Mouse (Mus musculus) ovary, adult 18-20 months (tissue): ENCODE measurements around the gene Mxra7.
A peak's percentile ranks its signal among the peaks of the same experiment; 100 is the strongest.
"Not testable (repeated sequence)": the region's sequence is repeated elsewhere in the genome, so short reads cannot be mapped to it uniquely, and the experiment has no call there.

Experiments used
- DNase-seq: peaks from one replicate; pipeline ENCODE4 v3.0.0; 2022; ENCODE audit warnings: low spot score, mixed read lengths

Gene Mxra7

DNA sequence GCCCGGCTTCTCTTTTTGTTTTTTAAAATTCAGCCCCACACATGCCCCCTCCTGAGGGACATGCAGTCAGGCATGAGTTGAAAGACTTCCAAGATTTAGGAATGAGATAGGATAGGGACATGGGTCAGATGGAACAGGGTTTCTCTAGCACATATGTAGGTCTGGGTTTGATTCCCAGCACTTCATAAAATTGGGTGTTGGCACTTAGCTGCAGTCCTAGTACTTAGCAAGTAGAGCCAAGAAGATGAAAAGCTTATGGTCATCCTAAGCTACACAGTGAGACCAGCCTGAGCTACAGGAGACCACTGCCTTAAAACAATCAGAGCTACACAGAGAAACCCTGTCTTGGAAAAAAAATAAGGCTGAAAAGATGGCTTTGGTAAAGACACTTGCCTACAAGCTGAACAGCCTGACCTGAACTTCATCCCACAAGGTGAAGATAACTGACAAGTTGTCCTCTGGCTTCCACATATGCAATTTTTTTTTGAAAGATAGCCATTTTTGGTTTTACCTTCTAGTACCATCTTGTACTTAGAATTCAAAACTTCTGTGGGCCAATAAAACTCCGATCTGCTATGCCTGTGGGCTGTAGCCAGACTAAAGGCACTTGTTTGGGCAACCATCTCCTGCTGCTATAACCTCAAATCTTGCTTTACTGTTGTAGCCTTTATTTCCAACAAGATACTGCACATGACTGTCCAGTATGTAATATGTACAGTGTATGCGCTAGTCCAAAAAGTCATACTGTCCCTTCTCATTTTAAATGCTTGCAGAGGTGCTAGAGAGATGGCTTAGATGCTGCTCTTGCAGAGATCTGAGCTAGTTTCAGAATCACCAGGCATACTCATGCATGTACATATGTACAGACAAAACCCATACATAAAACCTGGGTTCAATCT is 19.6 kb upstream of the Mxra7 start:
- no peak for DNase-seq

DNA sequence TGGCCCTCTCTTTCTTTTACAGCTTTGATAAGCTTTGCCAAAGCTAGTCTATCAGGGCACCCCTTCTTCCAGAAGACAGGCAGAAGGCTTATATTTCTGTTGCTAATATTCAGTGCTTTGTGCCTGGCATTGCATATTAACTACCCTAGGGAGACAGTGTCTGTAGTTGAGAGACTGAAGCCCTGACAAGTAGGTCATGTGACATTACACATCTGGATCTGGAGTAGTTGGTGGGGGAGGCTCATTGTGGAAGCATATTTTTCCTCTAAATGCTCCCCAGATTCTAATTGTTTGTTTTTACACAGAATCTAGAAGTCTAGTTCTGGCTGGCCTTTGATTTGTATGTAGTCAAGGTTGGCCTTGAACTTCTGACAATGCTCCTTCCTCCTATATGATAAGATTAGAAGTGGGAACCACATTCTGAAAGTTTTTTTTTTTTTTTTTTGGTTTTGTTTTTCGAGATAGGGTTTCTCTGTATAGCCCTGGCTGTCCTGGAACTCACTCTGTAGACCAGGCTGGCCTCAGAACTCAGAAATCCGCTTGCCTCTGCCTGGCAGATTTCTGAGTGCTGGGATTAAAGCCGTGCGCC is 18.8 kb upstream of the Mxra7 start:
- DNase-seq = no peak

DNA sequence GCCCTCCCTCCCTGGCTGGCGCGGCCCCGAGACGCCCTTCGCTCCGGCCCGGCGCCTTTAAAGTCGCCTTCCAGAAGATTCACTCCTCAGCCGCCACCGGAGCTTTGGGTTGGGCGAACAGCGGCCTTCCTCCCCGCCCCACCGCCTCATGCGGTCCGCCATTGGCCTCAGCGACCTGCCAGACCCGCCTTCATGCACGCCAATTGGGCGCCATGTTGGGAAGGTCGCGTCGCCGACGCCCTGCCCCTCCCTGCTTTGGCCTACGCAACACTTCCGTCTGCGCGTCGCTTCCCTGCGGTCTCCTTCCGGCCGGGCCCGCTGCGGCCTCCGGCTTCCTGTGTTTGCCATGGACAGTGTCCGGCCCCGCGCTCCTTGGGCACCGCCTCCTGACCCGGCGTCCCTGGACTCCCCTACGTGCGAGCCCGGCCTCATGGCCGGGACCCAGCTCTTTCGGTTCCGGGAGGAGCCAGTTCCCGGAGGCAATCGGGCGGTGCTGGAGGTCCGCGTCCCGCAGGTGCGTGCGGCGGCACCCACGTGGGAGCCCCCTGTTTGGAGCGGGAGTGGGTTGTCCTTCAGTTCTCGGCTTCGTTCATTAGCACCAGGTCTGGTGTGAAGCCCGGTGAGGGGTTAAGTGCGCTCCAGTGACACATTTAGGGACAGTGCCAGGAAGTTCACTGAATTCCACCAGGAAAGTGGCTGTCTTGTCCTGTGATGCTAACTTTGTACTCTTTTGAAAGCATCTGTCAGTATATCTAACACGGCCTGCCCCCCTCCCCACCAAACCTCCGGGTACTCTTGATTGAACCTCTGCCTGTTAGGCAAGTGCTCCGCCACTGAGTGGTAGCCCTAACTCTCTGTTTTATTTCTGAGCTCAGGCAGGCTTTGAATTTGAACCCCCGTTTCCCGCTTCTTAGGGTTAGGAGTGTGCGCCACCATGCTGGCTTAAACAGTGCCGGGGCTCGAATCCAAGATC is 15.7 kb upstream of the Mxra7 start, which contains the start of the genes Mettl23 and Jmjd6:
Gene Mettl23 (plus strand): TSS at position 18 of the 973 bp plus-strand sequence.
Gene Jmjd6 (minus strand): TSS at position 189 of the 973 bp plus-strand sequence.
- peak; percentile 98 for DNase-seq

DNA sequence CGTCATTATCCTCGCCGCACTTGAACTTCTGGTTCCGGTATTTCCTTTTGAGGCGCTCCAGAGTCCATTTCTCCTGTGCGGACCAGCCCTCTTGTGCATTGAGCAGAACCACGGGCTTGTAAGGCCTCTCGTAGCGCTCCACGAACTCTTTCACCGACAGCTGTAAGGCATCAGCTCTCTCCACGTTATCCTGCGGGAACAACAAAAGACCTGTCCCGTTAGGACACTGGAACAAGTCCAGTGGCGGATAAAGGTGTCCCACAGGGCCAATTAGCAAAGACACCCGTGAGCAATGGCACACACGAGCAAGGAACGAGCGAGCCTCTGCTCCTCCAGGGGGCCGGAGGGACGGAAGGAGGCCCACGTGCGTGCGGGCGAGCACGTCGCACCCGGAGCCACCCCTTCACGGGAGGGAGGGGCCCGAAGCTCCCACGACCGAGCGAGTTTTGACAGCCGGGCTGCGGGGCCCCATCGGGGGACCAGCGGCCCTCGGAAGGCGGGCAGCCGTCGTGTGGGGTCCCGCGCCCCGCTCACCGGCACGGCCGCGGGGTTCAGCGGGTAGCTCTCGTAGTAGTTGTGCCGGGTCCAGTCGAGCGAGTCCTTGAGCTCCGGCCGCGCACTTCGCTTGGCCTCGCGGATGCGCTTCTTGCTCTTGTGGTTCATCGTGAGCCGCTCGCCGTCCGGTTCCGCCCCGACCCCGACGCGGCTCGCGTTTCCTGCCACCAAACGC is 14.8 kb upstream of the Mxra7 start:
- DNase-seq = peak; percentile 43

DNA sequence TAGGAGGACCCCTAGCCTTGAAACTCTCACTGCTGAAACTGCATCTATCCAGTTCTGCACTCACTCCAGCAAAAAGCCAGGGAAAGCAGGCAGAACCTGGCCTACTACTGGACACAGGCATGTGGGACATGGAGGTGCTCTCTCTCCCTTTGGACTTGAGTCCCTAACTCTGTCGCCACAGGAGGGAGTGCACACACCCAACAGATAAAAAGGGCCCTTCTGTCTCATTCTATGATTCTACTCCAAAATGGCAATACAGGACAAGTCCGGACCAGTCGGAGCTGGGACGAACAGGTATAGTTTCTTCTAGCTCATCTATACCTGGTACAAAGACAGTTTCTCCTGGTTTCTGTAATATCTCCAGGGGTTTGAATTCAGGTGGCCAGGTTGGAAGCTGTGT is 12.9 kb upstream of the Mxra7 start:
- DNase-seq = no peak

DNA sequence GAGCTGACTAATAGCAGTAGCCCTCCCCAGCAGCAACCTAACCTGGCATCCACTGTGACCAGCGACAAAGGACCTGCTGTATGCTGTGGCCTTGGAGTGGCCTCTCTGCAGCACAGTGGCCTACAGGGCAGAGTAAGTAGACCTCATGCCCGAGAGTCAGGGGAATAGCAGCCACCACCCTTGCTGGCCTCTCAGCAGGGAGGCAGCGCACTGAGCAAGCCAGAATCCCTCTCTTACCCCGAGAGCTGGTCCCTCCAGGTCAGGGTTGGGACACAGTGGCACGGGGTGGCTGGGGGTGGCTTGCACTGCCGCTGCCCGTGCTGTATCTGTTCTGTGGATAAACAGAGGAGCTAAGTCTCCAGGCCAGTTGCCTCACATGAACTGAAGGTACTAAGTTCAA is 11.8 kb upstream of the Mxra7 start:
- no peak for DNase-seq

DNA sequence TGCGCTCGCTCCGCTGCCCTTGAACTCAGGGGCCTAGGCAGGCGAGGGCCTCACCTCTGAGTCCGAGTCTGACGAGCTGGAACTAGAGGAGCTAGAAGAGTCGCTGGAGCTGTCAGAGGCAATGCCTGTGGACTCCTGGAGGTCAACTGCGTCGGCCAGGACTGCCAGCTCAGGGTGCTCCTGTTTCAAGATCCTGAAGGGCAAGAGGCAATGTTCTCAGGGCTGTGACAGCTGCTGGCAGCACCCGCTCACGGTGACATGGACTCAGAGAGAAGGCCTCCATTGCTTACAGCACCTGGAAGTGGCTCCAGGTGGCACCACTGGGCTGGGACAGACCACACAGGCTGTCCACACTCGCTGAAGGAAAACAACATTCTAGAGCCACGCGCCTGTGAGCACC is 11.1 kb upstream of the Mxra7 start:
- no peak for DNase-seq

DNA sequence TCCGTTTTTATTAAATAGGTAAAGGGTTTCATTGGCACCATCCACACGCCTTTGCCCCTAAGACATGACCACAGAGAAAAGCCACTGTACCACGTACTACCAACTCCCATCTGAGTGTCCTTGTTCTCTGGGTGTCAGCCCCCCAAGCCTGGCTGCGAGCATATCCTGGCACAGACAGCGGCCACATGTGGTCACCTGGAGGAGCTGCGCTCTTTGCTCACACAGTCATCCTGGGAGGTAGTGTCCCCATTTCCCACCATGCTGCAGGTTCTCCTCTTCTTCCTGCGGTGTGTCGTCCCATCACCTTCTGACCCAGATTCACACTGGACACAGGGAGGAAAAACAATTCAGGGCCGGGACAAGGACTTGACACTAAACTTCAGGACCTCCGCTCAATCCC is 9.6 kb upstream of the Mxra7 start:
- DNase-seq = no peak

DNA sequence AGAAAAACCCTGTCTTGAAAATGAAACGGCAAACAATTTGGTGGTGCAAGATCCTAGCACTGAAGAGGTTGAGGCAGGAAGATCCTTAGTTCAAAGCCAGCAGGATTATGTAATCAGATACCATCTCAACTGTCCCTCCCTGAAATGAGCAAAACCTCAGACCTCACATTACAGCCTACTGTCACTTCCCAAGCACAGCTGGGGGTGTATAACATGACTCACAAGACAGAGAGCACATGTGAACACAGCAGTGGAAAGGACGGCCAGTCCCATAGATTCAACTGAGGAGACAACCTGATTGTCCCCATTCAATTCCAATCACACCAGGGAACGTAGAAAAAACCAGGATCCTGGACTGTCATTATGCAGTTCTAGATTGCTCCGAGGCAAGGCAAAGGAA is 8.4 kb upstream of the Mxra7 start:
- no peak for DNase-seq

DNA sequence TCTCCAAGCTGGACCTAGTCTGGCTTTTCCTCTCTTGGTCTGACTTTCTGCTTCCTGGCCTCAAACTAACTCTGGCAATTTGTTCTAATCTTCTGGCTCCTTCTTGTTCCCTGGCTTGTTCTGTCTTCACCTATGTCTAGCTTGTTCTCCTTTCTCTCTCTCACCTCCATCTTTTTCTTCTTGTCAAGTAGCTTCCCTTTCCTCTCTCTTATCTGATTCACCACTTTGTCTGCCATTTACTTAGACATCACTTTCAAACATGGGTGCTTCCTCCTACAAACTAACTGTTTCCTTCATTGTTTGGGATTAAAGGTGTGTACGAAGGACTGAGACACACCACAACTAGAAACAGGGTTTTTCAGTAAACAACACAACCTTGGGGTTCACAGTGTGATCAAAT is 7.1 kb upstream of the Mxra7 start:
- no peak for DNase-seq

DNA sequence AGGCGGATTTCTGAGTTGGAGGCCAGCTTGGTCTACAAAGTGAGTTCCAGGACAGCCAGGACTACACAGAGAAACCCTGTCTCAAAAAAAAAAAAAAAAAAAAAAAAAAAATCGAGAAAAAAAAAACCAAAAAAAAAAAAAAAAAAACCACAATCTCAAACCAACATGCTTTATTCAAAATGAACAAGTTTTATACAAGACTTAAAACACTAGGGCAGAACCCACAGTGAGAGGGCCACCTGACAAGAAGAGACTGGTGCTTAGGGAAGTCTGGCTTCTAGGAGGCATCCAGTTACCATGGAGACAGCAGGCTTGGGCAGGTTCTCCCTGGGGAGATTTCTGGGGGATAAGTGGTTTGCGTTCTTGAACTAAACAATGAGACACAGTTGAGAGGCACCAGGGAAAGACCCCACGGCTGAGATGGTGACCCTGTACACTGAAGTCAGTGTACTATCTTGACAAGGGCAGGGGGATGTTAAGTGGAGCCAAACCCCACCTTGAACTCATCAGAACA is 4.4 kb upstream of the Mxra7 start:
- DNase-seq = no peak

DNA sequence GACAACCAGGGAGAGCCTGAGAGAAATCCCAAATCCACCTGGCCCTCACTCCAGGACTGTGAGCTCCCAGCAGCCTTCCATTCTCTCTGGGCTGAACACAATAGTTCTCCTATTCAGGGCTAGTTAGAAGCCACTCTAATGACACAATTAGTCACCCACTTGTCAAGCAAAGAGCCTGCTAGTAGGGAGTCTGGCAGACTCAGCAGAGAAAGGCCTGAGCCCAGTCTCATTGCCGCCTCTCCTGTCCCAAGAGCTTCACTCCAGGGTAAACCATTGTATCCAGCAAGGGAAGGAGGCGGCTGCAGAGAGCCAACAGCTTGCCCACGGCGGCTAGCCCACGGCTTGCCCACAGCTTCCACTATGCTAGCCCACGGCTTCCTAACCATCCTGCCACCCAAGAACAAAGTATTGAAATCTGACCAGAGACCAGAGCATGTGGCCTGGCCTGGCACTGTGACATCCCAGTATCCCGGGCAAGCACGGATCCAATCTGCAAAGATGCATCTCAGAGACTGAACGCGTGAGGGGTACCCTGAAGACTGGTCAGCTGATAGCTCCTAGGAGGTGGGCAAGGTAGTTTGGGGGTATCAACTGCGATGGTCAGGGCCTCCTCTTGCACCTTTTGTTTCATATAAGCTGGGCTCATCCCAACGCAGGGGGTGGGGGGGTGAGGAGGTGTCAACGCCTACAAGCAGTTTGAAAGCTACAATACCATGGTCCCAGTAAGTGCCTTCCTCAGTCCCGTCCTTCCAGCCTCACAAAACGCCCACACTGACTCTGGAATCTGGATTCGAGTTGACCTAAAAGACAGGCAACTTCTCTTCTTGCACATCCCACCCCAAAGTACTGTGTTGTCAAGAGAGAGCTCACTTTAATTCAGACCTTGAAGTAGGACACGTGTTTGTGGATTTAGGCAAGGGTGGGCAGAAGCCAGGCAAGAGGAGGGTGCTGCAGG is 1.0 kb downstream of the Mxra7 start:
- DNase-seq = no peak

DNA sequence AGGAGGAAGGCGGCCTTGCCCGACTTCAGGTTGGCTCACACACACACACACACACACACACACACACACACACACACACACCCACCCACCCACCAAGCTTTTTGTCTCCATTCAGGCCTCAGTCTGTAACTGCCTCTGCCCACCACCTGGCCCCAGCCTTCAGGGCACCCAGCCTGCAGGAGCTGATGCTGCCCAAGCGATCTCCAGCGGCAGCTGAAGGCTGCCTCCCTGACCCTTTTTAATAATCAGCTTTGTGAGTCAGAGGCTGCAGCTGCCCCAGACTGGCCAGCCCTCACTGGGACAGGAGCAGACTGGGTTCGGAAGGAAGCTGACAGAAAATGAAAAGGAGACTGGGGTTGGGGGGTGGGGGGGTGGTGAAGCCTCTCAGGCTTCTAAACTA is 2.6 kb downstream of the Mxra7 start:
- no peak for DNase-seq

DNA sequence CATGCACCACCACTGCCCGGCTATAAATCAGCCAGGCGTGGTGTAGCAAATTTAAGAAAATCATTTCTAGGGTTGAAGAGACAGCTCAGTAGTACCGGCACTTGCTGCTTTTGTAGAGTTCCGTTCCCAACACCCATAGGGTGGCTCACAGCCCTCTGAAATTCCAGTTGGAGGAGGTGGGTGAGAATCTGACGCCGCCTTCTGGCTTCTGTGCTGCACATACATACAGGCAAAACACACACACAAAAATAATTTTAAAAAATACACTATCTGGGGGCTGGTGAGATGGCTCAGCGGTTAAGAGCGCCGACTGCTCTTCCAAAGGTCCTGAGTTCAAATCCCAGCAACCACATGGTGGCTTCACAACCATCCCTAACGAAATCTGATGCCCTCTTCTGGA is 4.0 kb downstream of the Mxra7 start:
- DNase-seq = not testable (repeated sequence)

DNA sequence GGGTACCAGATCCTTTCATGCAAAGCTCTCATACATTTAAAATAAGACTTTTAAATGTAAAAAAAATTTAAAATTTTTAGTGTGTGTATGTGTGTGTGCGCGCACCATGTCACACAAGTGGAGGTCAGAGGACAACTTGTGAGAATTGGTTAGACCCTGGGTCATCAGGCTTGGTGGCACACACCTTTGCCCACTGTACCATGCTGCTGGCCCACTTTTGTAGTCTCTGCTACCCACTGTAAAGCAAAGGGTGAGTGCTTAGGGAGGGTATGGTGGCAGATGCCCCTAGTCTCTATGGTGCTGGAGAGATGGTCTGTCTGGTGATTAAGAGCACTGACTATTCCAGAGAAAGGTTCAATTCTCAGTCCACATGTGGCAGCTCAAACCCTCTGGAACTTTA is 4.6 kb downstream of the Mxra7 start:
- no peak for DNase-seq

DNA sequence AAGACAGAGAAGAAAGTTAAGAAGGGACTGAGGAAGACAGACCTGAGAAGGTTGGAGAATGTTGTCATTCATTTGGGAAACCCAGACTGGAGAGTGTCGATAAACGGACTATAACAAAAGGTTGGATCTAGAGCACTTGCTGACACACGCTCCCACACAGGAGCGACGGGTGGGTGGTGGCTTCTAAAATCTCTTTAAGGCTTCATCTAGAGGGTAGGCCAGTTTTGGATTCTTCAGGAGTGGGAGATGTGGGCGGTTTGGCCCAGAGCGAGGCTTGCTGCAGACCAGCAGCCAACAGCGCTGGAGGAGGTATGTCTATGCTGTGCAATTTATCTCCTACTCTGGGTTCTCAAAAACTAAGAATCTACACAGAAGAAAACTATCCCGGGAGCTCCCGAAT is 5.2 kb downstream of the Mxra7 start:
- DNase-seq = no peak

DNA sequence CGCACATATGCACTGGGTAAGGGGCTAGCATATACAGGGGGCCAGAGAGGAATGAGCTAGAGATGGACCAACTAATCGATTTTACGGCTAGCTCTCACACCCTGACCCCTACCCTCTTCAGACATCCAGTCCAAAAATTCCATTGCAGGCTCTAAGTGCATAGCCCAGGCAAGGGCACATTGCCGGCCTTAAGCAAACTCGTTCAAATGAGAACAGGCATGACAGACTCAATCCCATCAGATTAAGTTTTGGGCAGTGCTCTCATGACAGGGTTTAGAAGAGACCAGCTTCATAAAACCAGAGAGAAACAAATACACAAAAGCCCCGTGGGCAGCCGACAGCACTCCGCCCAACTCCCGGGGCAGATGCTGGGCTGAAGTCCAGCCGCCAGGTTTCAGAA is 5.6 kb downstream of the Mxra7 start:
- no peak for DNase-seq

DNA sequence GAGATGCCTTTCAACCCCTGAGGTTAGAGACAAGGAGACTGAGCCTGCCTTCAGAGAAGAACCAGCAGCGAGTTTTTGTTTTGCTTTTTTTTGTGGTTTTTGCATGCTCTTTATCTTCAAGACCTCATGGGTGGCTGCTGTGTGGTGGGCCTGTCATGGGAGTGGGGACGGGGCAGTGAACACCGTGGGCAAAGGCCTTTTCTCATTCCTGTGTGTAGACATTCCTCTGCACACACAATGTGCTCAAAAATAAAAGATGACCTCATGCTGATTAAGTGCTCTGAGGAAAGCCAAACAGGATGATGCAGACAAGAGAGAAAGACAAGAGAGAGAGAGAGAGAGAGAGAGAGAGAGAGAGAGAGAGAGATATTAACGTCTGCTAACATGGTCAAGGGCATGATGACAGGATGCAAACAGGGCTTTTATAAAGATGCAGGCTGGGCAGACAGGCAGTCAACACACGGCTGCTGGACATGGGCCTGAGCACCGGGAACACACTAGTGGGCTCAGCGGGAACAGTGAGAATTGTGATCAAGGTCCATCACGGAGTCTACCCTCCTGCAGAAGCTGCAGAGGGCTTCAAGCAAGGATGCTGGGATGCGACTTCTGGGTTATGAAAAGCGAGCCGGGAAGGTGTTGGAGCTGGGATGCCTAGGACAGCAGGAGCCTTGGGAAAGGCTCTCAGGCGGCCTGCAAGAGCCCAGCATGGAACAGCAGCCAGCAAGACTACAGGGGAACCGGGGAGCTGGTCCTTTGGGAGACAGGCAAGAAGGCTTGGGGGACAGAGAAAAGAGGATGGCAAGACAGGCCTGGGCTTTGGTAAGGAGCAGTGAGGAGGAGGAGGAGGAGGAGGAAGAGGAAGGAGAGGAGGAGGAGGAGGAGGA is 6.5 kb downstream of the Mxra7 start:
- DNase-seq = no peak

DNA sequence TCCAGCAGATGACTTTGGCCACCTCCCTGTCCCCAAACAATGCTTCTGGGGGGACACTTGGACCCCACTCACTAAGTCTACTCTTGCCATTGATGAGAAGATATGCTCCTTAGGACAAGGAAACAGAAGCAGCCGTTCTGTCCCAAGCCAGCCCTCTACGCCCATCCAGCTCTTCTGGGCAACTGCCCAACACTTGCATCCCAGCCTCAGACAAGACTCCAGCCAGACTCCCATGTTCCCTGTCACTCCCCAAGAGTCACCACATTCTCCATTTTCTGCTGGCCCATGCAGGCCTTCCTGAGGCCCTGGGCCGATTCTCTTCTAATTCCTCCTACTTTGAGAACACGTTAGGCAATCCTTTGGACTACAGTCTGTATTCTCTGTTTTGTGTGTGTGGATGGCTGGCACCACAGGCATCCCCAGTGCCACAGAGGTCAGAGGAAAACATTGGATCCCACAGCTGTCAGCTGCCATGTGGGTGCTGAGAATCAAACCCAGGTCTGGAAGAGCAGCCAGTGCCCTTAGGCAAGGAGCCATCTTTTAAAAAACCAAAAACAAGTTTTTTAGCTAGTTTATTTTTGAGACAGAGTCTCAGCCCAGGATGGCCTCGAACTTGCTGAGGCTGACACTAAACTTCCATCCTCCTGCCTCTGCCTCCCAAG is 7.8 kb downstream of the Mxra7 start:
- DNase-seq = no peak
